Mouse (Mus musculus) mature B cell (primary cell): Measurements from ENCODE around the gene Zfp335.

Experiments
- in situ Hi-C: fragments of 300-500 bp; cut with MboI; formaldehyde crosslinking; loops from 2 replicates; pipeline ENCODE4 v1.14.3; 2019

Zfp335 gene

DNA sequence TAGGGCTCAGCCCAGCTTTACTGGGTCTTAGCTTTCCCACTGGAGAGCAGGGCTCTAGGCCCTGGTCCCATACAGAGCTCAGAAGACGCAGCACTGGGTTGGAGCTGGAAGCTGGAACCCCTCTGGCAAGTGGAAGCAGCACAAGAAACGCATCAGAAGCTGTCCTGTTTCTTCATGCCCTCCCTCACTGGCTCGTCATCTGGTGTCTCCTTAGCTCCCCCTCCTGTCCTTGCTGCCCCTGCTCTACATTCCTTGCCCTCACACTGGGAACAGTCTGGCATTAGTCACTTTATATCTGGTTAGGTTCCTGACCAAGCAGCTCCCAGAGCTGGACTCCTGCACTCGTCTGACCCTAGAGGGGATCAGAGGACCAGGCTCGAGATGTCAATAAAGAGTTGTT is 17.5 kb downstream of the Zfp335 start:
- in situ Hi-C loops: no loop called here

GRCm38 (mm10) chr2:164892696-164893216 is 18.8 kb downstream of the Zfp335 start:
- in situ Hi-C loops: no loop called here

GRCm38 (mm10) chr2:164891908-164892695 is 19.5 kb downstream of the Zfp335 start:
- in situ Hi-C loops: no loop called here

- in situ Hi-C loops: no loop called here
Measured at GRCm38 (mm10) chr2:164891056-164891834, 20.3 kb downstream of the Zfp335 start.

DNA sequence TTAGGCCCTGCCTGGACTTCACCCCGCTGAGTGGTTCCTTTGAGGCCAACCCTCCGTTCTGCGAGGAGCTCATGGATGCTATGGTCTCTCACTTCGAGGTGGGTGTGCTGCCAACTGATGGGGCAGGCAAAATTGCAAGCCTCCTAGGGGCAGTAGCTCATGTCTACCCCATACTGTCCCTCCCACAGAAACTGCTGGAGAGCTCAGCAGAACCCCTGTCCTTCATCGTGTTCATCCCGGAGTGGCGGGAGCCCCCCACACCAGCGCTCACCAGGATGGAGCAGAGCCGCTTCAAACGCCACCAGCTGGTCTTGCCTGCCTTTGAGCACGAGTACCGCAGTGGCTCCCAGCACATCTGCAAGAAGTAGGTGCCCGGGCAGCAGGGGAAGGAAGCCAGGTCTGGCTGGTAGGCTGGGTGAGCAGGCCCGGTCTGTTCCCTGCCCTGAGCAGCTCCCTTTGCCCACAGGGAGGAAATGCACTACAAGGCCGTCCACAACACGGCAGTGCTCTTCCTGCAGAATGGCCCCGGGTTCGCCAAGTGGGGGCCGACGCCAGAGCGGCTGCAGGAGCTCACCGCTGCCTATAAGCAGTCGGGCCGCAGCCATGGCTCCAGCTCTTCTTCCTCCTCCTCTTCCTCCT is 21.0 kb downstream of the Zfp335 start:
- in situ Hi-C loops: no loop called here

GRCm38 (mm10) chr2:164889960-164890359 is 21.6 kb downstream of the Zfp335 start:
- in situ Hi-C loops: no loop called here

GRCm38 (mm10) chr2:164888996-164889395 is 22.6 kb downstream of the Zfp335 start:
- in situ Hi-C loops: no loop called here

DNA sequence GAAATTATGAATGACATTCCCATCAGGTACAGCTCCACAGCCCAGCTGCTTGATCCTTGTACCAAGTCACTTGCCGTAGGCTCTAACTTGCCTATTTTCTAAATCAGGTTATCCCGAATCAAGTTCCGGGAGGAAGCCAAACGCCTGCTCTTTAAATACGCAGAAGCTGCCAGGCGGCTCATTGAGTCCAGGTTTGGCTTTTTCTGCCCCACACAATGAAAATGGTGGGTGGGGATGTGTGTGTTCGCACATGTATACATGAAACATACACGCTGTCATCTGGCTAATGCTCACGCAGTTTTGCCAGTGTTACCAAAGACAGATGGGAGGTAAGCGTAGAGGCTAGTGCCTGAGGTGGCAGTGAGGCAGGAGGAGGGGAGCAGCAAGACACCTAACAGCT is 24.9 kb downstream of the Zfp335 start:
- in situ Hi-C loops: no loop called here

DNA sequence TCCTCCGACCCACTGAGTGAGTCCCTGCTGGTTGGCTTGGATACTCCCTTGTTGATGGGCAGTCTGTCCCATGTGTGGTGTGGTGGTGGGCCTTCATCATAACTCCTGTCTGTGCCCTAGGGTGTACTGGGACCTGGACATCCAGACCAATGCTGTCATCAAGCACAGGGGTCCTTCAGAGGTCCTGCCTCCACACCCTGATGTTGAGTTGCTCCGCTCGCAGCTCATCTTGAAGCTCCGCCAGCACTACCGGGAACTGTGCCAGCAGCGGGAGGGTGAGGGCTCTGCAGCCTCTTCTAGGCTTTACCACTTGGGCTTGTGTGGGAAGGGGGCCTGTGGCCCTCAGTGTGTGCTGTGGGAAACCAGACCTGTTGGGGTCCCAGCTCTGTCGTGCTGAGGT is 25.8 kb downstream of the Zfp335 start:
- in situ Hi-C loops: no loop called here

DNA sequence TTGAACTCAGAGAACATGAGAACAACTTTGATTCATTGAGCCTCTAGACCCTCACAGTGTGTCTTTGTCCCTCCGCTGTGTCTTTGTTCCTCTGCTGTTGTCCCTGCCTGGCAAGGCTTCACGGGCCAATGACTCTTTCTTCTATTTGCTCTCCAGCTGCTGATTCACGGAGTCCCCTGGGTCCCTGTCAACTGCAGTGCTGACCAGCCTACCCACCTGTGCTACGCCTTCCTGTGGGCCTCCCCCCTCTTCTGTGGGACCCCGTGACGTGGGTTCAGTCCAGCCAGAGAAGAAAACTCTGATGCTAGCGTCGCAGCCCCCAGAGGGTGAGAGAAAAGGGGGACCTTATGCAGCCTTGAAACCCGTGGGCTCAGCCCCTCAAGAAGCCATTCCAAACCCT is 28.9 kb downstream of the Zfp335 start:
- in situ Hi-C loops: no loop called here

DNA sequence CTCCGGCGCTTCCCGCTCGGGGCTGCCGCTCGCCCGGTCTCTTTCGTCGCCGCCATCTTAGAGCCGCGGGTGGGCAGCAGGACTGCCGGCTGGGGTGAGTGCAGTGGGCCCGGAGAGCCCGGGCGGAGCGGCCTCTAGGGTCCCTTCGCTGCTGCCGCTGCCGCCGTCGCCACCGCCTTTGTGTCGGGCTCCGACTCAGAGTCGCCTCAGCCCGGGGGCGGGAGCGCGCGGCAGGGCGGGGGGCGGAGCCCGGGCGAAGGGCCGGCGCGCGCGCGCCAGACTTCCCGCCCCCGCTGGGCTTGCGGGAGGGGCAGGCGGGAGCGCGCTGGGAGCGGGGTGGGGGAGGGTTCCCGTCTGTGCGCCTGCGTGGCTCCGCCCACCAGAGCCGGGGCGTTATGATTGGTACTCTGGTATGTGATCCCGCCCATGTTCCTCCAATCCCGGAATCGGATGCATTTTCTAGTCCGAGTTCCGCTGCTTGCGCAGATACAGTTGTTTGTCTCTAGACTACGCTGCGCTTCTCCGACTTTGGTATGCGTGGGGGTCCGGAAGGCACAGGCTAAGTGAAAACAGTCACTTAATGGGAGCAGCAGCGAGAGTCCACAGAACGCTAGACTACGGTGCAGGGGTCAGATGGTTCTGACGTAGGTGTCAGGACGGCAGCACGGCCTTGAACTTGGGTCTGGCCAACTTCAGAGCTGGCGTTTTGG is 31.8 kb downstream of the Zfp335 start:
- in situ Hi-C loops: loop anchor here (5.0 kb wide), 1 partner anchor 47 kb away; the partner anchor contains the start of genes Ctsa and Neurl2

DNA sequence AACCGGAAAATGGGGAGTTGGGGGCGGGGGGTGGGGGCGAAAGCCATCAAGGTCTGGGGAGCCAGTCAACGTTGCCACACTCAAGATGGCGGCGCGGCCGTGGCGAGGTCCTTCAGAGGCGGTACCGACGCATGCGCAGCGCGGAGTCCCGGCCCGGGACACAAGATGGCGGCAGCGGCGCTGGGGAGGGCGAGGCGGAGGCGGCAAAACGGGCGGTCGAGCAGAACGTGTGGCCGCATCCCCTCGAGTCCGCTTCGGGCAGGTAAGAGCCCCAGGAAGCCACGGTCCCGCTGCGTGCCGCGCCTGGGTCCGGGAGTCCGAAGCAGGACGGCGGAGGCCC is 32.4 kb downstream of the Zfp335 start, which contains the start of gene Pcif1:
Gene Pcif1, plus strand, starts transcription at position 77 of the 340 bp plus-strand sequence.
- in situ Hi-C loops: loop anchor here (5.0 kb wide), 1 partner anchor 47 kb away; the partner anchor contains the start of genes Ctsa and Neurl2

DNA sequence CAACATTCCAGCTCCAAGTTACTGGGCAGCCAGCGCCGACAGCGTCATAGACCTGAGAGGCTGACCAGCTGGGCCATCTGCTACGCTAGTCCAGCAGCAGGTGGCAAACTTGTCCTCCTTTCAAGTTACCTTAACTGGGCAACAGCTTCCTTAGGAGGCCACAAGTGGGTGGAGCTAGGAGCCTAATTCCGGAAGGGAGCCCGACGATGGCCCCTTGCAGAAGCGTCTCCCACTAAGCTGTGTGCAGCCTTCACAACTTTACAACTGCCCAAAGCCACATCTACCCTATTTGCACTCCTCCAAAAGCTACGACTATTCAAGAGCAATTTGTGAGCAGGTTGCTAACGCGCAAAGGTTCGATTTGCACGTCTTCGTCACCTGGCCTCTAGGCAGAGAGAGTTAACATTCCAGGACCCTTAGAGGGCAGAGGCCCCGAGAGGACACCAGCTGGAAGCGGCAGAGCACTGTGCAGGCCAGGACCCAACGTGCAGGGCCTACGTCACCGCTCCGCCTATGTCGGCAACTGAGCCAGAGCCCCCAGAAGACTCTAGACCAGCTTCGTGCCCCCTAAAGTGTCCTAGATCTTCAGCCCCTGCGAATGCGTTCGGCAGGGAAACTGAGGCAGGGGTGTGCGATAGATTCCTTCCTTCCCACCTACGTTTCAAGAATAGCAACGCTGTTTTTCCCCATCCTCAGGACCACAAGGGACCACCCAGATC is 32.9 kb downstream of the Zfp335 start:
- in situ Hi-C loops: loop anchor here (5.0 kb wide), 1 partner anchor 46 kb away; the partner anchor contains the start of genes Ctsa and Neurl2

GRCm38 (mm10) chr2:164877376-164878215 is 34.0 kb downstream of the Zfp335 start:
- in situ Hi-C loops: loop anchor here (5.0 kb wide), 1 partner anchor 45 kb away; the partner anchor contains the start of genes Ctsa and Neurl2

DNA sequence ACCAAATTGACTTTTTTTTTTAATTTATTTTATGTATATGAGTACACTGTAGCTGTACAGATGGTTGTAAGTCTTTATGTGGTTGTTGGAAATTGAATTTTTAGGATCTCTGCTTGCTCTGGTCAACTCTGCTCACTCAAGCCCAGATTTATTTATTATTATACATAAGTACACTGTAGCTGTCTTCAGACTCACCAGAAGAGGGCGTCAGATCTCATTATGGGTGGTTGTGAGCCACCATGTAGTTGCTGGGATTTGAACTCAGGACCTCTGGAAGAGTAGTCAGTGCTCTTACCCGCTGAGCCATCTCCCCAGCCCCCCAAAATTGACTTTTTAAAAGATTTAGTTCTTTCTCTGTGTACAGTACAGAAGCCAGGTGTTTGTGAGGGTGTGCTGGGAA is 35.9 kb downstream of the Zfp335 start:
- in situ Hi-C loops: loop anchor here (5.0 kb wide), 1 partner anchor 43 kb away; the partner anchor contains the start of genes Ctsa and Neurl2

GRCm38 (mm10) chr2:164874239-164874769 is 37.3 kb downstream of the Zfp335 start:
- in situ Hi-C loops: no loop called here

GRCm38 (mm10) chr2:164873621-164874020 is 37.9 kb downstream of the Zfp335 start:
- in situ Hi-C loops: no loop called here

DNA sequence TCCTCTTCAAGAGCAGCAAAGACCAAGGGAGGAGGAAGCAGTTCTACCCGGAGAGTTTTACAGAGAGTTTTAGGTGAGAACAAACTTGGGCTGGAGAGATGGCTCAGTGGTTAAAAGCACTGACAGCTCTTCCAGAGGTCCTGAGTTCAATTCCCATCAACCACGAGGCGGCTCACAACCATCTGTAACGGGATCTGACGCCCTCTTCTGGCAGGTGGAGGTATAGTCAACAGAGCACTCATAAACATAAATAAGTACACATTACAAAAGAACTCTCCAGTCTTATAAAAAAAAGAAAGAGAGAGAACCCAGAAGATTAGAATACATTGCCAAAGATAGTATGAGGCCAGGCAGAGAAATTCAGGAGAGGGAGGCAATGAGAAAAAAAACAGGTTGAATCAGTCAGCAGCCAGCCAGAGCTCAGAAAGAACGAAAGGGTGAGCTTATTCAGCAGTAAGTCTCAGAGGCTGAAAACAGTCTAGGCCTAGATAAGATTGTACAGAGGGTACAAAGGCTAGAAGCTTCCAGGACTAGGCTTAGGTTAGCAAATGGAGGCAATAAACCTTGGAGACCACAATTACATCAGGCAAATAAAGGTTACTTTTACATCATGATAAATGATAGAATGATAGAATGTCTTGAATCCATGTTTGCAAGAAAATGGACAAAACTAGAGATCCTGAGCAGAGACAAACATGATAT is 39.8 kb downstream of the Zfp335 start:
- in situ Hi-C loops: no loop called here

- in situ Hi-C loops: no loop called here
Measured at GRCm38 (mm10) chr2:164868491-164868890, 43.1 kb downstream of the Zfp335 start.
